Mouse (Mus musculus) embryo, embryonic 10 days (tissue): ENCODE measurements around the gene Ctsd.

Experiments
- DNase-seq: peaks from one replicate; pipeline ENCODE4 v3.0.0-alpha.2; 2015; ENCODE audit warnings: low spot score

Gene Ctsd

DNA sequence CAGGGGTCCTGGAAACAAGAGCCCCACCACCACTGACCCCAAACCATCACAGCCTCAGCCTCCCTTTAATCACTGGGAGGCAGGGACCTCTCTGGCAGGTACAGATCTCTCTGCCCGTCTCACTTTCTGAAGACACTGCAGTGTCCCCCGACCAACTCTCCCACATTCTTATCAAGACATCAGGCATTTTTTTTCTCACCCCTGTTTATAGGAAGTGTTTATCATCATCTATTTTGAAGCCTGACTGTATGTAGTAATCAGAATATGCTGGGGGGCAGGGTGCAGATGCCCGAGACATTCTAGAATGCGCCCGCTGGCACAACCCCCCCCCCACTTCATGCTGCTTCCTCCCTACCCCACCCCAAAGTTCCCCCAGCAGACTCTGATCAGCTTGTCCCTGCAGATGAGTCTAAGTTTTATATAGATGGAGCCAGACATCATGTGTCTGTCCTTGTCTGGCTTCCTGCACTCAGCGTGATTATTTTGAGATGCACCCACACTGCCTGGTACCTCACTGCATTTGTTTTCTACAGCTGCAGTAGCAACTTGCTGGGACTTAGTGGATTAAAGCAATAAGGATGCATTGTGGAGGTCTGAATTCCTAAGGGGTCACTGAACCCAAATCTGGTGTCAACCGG is 12.4 kb upstream of the Ctsd start:
- DNase-seq, result no peak

DNA sequence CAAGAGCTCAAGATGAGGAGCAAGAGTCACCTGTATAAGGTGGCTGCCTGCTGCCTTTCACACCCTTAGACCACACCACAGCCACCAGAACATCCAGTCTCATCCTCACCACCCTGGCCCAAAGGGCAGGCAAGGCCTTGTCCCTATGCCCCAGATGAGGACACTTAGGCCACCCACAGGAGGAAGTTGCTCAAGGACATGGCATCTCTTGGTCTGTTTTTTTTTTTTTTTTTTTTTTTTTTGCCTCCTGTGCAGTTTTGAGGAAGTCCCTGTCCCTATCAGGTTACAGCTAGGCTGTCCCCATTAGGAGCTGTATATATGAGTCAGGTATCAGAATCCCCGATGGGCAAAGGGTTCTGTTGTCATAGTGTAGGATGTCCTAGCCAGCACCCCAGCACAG is 11.4 kb upstream of the Ctsd start:
- DNase-seq, result no peak

DNA sequence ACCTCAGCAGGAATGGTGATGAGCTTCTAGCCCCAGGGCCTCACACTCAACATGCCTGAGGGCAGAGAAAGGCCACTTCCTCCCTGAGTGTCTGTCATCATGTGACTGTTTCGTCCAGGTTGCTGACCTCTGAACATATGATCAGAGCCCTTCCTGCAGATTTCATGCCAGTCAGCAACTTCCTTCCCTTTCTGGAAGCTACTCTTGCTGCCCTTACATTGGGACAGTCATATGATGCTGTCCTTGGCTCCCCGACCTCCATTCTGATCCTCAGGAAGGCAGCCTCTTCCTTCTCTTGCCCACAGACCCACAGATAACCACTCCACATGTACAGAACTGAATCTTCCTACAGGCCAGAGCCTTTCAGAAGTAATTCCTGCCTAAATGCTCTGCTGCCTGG is 10.2 kb upstream of the Ctsd start:
- peak; percentile 19 for DNase-seq

DNA sequence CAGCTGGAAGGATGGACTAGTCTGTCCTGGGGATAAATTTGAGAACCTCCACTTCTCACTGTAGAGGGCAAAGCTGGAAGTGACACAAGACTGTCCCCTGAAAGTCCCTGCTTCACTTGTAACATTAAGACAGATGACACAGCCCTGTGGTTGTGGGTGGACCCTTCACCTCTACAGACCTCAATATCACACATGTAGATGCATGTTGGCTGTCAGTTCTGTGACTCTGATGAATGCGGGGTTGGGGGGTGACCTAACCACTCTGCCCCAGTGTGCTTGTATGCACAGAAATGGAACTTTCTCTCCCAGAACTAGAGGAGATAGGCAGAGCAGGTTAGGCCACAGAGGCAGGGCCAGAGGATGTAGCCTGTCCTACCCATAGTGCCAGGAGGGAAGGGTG is 8.8 kb upstream of the Ctsd start:
- no peak for DNase-seq

DNA sequence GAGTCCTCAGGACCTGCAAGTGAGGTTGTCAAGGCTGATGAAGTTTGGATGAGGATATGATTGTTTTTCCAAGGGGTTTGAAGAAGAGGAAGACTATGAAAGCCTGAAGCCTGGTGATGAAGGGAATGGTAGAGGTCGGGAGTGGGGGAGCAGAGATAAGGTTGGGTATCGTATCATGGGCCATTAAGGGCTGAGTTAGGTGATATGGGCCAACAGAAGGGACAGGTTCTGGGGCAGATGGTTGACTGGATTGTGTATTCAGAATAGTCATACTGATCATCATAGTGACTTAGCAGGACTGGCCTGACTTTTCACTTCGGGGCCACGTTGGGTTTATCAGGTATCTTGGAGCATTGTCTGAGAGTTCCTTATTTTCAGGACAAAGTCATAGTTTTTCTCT is 7.6 kb upstream of the Ctsd start:
- DNase-seq, result no peak

DNA sequence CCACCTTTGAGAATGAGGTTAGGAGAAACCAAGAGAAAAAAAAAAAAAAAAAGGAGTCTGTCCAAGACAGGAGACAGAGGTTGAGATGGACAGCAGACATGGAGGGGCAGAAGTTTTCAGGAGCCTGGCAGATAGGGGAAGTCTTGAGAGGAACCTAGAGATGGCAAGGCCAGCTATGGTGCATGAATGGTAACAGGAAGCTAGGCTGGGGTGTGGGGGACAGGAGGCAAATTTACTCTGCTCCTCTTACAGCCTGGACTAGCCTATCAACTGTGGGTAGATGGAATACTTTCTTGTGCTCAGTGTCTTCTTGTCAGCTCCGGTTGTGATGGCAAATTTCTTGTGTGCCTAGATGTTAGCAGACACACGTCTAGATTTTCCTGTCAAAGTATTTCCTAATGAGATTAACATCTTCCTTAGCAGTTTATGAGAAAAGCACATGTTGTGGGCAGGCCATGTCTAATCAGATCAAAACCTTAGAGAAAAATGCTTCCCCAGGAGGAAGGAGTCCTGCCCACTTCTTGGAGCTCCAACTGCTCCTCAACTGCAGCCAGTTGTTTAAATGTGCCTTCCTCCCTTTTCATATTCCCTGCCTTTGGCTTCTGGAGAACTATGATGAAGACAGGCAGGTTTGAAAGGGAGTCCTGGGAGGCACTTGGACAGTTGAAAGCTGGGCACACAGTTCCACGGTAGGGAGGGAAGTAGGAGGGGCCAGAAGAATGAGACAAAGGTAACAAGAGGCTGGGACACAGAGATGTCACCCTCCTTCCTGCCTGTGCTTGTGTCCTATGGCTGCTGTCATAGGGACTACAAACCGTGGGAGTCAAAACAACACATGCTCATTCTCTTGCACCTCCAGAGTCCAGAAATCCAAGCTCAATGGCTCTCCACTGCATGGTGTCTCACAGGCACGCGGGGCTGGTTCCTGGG is 6.7 kb upstream of the Ctsd start:
- no peak for DNase-seq

DNA sequence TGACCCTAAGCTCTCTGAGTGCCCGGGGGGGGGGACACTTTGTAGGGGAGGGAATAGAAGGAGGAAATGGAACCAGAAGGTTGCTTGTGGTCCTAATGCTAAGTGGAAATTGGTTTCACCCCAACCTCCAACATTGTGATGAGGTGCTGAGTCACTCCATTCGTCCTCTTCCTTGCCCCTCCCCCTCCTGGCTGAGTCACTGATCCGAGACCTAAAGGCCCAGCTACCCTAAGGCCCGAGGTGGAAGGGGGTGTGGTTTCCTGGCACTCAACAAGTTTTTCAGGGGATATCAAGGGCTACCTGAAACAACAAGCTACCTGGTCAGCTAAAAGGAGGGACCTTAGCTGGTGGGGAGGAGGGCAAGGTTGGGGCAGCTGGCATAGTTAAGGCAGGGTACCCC is 5.4 kb upstream of the Ctsd start:
- peak; percentile 15 for DNase-seq

DNA sequence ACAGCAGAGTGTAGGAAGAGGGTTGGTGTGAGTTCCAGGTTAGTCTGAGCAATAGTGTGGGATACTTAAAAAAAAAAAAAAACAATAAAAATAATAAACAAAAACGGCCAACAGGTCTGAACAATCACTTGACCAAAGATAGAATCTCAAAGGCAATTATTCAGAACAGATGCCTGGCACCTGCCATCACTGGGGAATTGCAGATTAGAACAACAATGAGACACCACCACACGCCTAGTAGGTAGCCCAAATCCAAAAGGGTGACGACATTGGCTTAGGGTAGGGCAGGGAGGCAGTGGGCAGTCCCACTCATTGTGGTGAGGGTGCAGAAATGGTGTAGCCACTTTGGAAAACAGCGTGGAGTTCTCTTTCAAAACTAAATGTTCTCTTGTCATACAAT is 3.8 kb upstream of the Ctsd start:
- no peak for DNase-seq

DNA sequence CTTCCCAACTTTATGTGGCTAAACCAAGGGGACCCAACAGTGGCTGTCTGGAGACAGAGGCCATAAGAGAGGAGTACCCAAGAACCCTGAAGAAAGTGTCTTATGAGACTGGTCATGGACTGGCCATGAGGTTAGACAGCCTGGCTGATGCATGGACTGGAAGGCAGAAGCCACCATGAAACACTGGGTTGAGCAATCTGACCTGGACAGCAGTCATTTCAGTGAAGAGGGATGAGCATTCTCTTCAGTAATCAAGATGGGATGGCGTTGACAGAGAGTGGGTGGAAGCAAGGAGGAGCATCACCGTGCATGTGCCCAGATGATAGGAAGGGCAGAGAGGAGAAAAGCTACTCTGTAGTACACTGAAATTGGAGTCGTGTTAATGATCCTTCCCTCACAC is 3.3 kb upstream of the Ctsd start:
- DNase-seq, result no peak

DNA sequence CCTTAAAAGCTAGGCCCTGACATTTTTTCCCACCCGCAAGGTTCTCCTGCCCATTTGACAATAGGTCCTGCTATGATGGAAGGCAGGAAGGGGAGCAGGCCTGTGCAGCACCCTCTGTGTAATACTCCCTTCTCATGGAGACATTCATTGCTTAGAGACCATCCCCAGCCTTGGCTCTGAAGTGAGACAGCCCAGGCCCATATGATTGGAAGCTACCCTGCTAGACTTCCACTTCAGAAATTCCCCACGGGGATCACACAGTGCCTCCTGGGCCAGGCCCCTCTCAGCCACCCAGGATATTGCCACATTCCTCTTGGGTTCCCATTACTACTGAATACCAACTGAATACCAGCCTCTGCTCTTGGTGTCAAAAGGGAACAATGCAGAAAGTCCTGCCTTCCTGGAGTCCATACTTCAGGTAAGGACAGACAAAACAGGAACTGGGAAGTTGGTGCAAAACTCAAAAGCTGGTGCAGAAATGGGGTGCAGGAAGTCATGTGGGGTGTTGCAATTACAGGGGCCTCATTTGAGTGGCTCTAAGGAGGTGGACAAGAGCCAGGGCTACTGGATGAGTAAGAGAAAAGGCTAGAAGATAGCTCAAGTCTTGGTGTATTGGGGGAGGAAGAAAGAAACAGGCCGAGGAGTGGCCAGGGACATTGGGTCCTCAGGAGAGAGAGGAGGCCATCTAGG is 2.3 kb upstream of the Ctsd start:
- DNase-seq, result no peak

DNA sequence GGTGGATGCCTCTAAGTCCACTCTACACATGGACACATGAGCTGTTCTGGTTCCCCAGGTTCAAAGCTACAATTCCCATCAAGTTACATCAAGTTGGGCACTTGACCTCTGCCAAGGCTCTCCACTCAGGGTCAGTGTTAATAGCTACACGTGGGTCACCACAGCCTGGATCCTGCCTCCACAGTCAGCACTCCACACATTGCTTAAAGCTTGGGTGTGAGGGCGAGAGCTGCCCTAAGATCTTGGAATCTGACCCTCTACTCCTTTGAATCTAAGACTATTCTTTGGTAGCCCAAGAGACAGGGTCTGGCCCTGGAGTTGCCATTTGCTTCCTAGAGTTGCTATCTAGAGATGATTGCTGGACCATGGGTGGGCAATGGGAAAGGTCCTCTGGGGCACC is 902 bp upstream of the Ctsd start:
- DNase-seq, result no peak

DNA sequence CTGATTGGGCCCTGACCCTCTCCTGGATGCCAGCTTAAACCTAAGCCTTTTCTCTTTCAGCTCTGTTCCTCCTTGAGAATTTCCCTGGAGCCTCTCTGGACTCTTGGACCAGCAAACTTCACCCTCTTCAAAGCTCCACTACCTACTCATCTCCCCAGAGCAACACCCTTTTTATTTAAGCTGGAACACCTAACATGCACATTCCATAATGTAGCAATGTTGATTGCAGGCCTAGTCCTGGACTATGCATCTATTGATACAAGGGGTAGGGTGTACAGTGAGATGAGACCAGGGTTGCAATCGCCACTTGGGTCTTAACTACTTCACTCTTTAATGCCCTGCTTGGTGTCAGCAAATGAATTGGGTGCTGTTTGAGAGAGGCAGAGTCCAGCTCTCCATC is 360 bp upstream of the Ctsd start:
- DNase-seq, result no peak

DNA sequence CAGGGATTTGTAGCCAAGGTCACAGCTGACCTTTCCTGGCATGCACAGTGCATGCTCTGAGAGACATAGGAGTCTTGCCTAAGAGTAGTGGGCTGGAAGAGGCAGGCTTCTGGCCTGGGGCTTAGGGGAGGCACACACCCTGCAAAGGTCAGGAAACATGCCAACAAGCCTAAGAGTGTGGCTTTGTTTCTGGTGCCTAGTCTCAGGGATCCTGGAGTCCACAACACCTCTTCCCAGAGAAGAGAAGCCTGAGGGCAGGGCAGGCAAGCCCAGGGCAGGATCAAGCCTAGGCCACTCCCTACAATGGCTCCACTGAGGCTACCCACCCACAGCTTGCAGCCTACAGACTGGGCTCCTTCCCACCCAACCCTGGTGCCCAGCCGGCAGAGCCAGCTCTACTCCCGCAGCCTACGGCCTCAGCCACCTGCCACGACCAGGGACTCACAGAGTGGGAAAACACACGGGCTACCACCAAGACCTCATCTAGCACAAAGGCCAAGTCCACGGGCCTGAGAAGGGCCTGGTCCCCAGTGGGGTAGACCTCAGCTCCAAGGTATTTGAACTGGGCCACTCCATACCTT is 1.1 kb downstream of the Ctsd start:
- no peak for DNase-seq

DNA sequence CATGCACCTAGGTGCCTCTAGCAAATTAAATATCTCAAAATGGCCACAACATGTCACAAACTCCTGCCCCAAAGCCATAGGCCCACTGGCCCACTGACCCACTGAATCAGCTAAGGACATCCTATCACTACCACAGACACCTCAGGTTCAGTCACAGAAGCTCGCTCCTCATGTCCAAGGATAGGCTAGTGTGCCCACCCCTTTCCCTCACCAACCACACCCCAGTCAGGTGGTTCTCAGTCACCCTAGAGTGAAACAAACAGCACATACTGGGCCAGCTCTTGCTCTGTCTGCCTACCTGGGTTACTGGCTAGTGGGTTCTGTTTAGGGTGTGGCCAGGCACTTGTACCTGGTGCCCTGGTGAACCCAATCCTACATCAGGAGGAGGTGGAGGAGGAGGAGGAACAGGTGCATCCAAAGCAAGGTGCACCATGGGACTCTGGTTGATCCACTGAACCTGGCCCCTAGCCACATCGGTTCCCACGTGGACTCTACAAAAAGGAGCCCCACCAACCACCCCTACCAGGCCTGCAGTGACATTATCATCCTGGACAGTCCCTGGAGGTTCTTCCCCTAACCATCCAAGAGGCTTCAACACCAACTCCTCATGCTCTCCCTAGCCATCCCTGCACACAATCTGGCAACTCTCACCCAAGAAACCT is 2.0 kb downstream of the Ctsd start:
- no peak for DNase-seq

DNA sequence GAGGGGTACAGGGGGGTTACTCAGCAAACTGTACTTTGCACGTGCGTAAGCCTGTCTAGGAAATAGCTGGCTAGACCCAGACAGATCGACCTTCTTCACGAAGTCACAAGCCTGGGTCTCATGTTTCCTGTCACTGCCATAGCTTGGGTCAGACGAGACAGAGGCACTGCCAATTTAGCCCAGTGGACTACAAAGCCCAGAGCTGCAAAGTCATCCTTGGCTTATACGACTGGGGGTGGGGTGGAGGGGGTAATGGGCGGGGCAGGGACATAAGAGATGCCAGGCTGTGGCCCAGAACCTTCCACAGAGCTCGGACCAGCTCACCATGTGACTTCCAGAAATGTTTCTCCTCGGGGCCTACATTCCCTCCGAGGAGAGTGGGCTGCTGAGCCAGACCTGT is 3.5 kb downstream of the Ctsd start:
- DNase-seq, result no peak

DNA sequence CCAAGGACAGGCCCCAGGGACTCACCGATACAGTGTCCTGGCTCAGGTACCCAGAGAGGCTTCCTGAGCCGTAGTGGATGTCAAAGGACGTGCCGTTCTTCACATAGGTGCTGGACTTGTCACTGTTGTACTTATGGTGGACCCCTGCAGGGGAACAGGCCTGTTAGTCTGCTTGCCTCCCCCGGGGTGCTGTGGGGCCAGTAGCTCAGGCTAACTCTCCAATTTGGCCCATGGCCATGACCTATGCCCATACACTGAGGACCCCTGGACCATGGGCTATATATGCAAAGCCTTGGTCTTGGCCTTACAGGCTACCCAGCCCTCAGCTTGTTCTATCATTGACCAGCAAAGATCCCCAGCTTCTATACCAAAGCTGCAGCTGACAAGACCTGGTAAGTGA is 5.3 kb downstream of the Ctsd start, which contains the start of gene Gm49369:
Gm49369 (minus strand) TSS at position 101 of the 400 bp plus-strand sequence.
- DNase-seq, result no peak

DNA sequence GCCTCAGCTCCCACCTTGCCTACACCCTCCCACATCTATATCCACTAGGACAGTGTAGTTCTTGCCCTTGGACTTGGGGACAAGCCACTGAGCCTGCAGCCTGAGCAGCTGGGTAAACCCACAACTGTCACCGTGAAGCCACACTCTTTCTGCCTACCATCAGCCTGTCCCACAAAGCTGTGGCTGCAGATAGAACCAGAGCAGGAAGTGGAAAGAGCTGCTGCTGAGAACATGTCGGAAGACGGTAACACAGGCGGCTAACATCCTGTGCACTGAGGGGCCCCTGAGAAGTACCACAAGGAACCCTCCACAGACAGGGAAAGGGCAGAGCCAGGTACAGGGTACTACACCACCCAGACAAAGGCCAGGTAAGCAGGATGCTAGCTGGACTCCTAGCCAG is 6.7 kb downstream of the Ctsd start:
- DNase-seq, result no peak

DNA sequence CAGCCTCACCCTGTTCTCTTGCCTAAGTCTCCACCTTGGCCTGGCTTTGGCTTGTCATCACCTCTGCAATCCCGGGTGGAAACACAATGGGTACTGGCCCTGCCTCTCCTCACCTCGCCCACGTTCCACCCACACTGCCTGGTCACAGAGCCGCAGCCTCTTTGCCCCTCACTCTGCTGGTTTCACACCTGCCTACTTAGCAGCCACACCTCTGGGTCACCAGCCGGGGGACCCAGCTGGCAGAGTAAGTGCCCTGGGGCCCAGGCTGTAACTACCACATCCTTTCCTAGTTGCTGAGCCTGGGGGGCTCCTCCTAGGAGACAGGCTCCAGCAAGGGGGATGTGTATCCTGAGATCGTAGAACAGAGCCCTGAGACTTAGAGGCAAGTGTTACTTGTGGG is 8.7 kb downstream of the Ctsd start:
- no peak for DNase-seq

DNA sequence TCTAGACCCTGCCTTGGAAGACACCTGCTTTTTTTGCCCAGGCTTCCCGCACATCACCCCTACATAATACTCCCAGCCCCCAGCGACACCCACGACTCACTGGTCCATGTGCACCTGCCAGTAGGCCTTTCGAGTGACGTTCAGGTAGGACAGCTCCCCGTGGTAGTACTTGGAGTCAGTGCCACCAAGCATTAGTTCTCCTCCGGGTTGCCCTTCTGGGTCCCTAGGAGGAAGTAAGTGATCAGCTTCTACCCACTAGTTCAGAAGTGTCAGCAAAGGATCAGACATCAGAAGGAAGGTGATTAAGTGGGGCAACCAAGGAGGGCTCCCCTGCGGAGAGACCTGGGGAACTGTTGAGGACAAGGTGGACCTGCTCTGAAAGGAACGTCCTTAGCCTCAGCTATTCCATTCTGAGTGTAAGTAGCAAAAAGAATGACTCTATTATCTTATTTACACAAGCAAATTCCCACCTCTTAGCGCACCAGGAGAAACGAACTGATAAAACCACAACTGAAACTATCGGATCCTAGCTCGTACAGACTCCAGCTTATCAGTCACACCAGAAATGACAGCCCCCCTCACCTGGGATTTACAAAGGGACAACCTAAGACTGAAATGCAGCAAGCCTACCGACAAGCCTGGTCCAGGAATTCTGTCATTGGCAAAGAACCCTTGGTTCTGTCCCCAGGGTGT is 10.5 kb downstream of the Ctsd start:
- no peak for DNase-seq

DNA sequence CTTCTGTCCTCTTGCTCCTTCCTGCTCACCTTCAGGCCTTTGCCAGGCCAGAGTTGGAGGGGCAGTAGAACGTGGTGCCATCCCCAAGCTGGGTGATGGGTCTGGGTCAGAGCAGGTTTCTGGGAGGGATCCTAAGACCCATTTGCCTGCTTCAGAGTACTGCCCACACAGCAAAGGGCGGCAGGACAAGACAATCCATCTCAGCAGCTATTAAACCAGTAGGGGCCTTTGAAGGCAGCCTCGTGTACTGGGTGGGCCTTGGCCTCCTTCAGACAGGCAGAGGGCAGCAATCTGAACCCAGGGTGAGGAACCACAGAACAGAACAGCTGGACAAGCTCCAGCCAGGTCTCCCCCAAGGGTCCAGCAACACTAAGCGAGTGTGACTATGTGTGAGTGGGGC is 11.7 kb downstream of the Ctsd start:
- no peak for DNase-seq

DNA sequence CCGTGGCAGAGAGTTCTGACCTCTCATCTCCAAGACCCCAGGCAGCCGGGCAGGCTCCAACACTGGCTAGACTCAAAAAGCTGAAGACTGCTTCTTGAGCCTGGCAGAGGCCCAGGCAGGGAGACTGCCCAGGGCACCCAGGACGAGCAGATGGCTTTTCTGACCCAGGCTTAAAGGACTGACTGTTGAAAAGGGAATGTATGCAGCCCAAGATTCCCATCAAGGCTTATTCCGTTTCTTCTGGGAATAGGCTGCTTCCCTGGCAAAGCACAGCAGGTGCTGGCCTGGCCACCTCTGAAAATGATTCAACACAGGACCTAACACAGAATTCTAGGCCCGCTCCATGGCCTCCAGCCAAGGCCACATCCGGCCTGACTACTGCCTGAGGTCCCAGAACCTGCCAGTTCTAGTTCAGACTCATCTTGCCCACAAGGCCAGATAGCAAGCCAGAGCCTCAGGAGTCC is 12.5 kb downstream of the Ctsd start:
- DNase-seq, result no peak
